ENCODE assay signal across 8 mouse cellular contexts in genomic region chr3:88297321-88297851, GRCm38 (mm10). TPM values are rescaled to one million over a fixed set of nuclear protein-coding genes. Genes with fewer than 3 reads are reported as not detected.
DNase-seq lines count a peak whose midpoint lies in the region; ATAC-seq lines count a peak whose summit lies in the region.

No protein-coding gene starts in this region.

- H3K27me3 ChIP-seq in embryonic facial prominence, embryonic 15.5 days: no peaks in the 10 kb centered on the region
- H3K27me3 ChIP-seq in intestine, embryonic 16.5 days (replicated peaks; ENCODE audit: control insufficient read depth, insufficient read depth, low read length): no peaks in the 10 kb centered on the region

- H3K4me2 ChIP-seq in embryonic facial prominence, embryonic 15.5 days (replicated peaks): peak overlapping the region; percentile 68
- H3K4me2 ChIP-seq in intestine, embryonic 16.5 days (ENCODE audit: low read depth, low read length): peak overlapping the region; percentile 70

- H3K36me3 ChIP-seq in embryonic facial prominence, embryonic 15.5 days: peaks cover 32% of the 10 kb centered on the region
- 0 out of 2 replicates have a peak, but pooled peaks cover 11% of the 10 kb centered on the region for H3K36me3 ChIP-seq in intestine, embryonic 16.5 days (ENCODE audit: control insufficient read depth, insufficient read depth, low read length)

- H3K4me3 ChIP-seq in embryonic facial prominence, embryonic 15.5 days (replicated peaks): peak overlapping the region; percentile 82
- H3K4me3 ChIP-seq in intestine, embryonic 16.5 days (ENCODE audit: low read length): peak overlapping the region; percentile 92

- H3K4me1 ChIP-seq in embryonic facial prominence, embryonic 15.5 days: peaks cover 12% of the 10 kb centered on the region
- peaks cover 10% of the 10 kb centered on the region for H3K4me1 ChIP-seq in intestine, embryonic 16.5 days (ENCODE audit: control insufficient read depth, insufficient read depth, low read length)

- no peaks in the 10 kb centered on the region for H3K9me3 ChIP-seq in embryonic facial prominence, embryonic 15.5 days (replicated peaks)
- H3K9me3 ChIP-seq in intestine, embryonic 16.5 days (ENCODE audit: control insufficient read depth, low read length): no peaks in the 10 kb centered on the region

- under 1% methylated on average over 30 of the region's 30 CpGs for WGBS in embryonic facial prominence, embryonic 15.5 days
- WGBS in intestine, embryonic 16.5 days: under 1% methylated on average over 30 of the region's 30 CpGs

- peak overlapping the region; percentile 94 for H3K27ac ChIP-seq in embryonic facial prominence, embryonic 15.5 days (replicated peaks)
- H3K27ac ChIP-seq in intestine, embryonic 16.5 days (ENCODE audit: low read length): peak overlapping the region; percentile 94

- ATAC-seq in embryonic facial prominence, embryonic 15.5 days (ENCODE audit: insufficient number of reproducible peaks, low FRiP score, low TSS enrichment, low read depth): no peak
- ATAC-seq in intestine, embryonic 16.5 days: 0 out of 2 replicates have a peak, but pooled peaks have one; percentile 22
- ATAC-seq in megakaryocyte-erythroid progenitor cell, adult 5-6 weeks (replicated peaks; ENCODE audit: low FRiP score, low TSS enrichment, poor library complexity, severe bottlenecking): peak; percentile 36

- H3K9ac ChIP-seq in embryonic facial prominence, embryonic 15.5 days: peak overlapping the region; percentile 74
- H3K9ac ChIP-seq in intestine, embryonic 16.5 days (ENCODE audit: low read depth, low read length): peak overlapping the region; percentile 90

- peak; percentile 53 to 72 for DNase-seq in layer of hippocampus, adult 18-20 months (ENCODE audit: low spot score in 2 of 2)
- no peak for DNase-seq in layer of hippocampus, postnatal 10 days (ENCODE audit: low spot score in 2 of 2)
- DNase-seq in MN1 (ENCODE audit: low spot score): peak; percentile 50
- no peak for DNase-seq in cerebellum, adult 8-10 months
- DNase-seq in thymus, postnatal 36 days: no peak

RNA-seq across cellular contexts. Expression of gene Cct3, which starts 0.5 kb away (rescaled TPM):
- 100 to 1,000 TPM; 186 to 189 TPM for total RNA-seq in layer of hippocampus, adult 18-20 months (2021)
- 100 to 1,000 TPM; 198 to 208 TPM for total RNA-seq in layer of hippocampus, postnatal 10 days (2021)
- polyA plus RNA-seq in embryonic facial prominence, embryonic 15.5 days (2015; fragmentation: Nextera tagmentation; extraction: Ambion mirVana): 443 TPM in 2 replicates
- 470 and 510 TPM in 2 replicates for polyA plus RNA-seq in intestine, embryonic 16.5 days (2015; fragmentation: Nextera tagmentation; extraction: Ambion mirVana)
- total RNA-seq in megakaryocyte-erythroid progenitor cell, adult 5-6 weeks (2014; fragmentation: Nextera tagmentation): 703 and 802 TPM in 2 replicates
- 484 and 489 TPM in 2 replicates for total RNA-seq in megakaryocyte-erythroid progenitor cell, adult 5-6 weeks (2017)

RNA-seq across cellular contexts. Expression of gene Tsacc, which starts 0.6 kb away (rescaled TPM):
- total RNA-seq in layer of hippocampus, adult 18-20 months (2021): 1 to 10 TPM; 2.7 to 3.9 TPM
- total RNA-seq in layer of hippocampus, postnatal 10 days (2021): 1 to 10 TPM; 1.8 to 7.0 TPM
- 14.3 and 16.3 TPM in 2 replicates for polyA plus RNA-seq in embryonic facial prominence, embryonic 15.5 days (2015; fragmentation: Nextera tagmentation; extraction: Ambion mirVana)
- polyA plus RNA-seq in intestine, embryonic 16.5 days (2015; fragmentation: Nextera tagmentation; extraction: Ambion mirVana): 9.7 and 10.8 TPM in 2 replicates
- 7.2 and 19.5 TPM in 2 replicates for total RNA-seq in megakaryocyte-erythroid progenitor cell, adult 5-6 weeks (2014; fragmentation: Nextera tagmentation)
- 9.8 TPM in 1 of 2 replicates, not detected in the other for total RNA-seq in megakaryocyte-erythroid progenitor cell, adult 5-6 weeks (2017)

RNA-seq across cellular contexts. Expression of gene Gm38392, which starts 10.4 kb away (rescaled TPM):
- total RNA-seq in layer of hippocampus, adult 18-20 months (2021): under 1 TPM; 0.52 to 0.71 TPM
- under 1 TPM; 0.78 to 0.83 TPM for total RNA-seq in layer of hippocampus, postnatal 10 days (2021)
- polyA plus RNA-seq in embryonic facial prominence, embryonic 15.5 days (2015; fragmentation: Nextera tagmentation; extraction: Ambion mirVana): 0.60 and 2.2 TPM in 2 replicates
- 0.81 TPM in 1 of 2 replicates, not detected in the other for polyA plus RNA-seq in intestine, embryonic 16.5 days (2015; fragmentation: Nextera tagmentation; extraction: Ambion mirVana)
- total RNA-seq in megakaryocyte-erythroid progenitor cell, adult 5-6 weeks (2014; fragmentation: Nextera tagmentation): not detected in 2 replicates
- not detected in 2 replicates for total RNA-seq in megakaryocyte-erythroid progenitor cell, adult 5-6 weeks (2017)

RNA-seq across cellular contexts. Expression of gene Glmp, which starts 27.4 kb away (rescaled TPM):
- total RNA-seq in layer of hippocampus, adult 18-20 months (2021): 10 to 100 TPM; 89.8 to 94.5 TPM
- total RNA-seq in layer of hippocampus, postnatal 10 days (2021): 10 to 100 TPM; 62.1 to 73.0 TPM
- polyA plus RNA-seq in embryonic facial prominence, embryonic 15.5 days (2015; fragmentation: Nextera tagmentation; extraction: Ambion mirVana): 212 and 214 TPM in 2 replicates
- 365 and 416 TPM in 2 replicates for polyA plus RNA-seq in intestine, embryonic 16.5 days (2015; fragmentation: Nextera tagmentation; extraction: Ambion mirVana)
- 39.2 and 70.5 TPM in 2 replicates for total RNA-seq in megakaryocyte-erythroid progenitor cell, adult 5-6 weeks (2014; fragmentation: Nextera tagmentation)
- 7.0 and 19.7 TPM in 2 replicates for total RNA-seq in megakaryocyte-erythroid progenitor cell, adult 5-6 weeks (2017)

RNA-seq across cellular contexts. Expression of gene Tmem79, which starts 38.6 kb away (rescaled TPM):
- 1 to 10 TPM; 1.5 to 2.3 TPM for total RNA-seq in layer of hippocampus, adult 18-20 months (2021)
- total RNA-seq in layer of hippocampus, postnatal 10 days (2021): under 1 TPM; 0.71 to 0.87 TPM
- 26.0 and 27.1 TPM in 2 replicates for polyA plus RNA-seq in embryonic facial prominence, embryonic 15.5 days (2015; fragmentation: Nextera tagmentation; extraction: Ambion mirVana)
- polyA plus RNA-seq in intestine, embryonic 16.5 days (2015; fragmentation: Nextera tagmentation; extraction: Ambion mirVana): 23.8 and 29.4 TPM in 2 replicates
- total RNA-seq in megakaryocyte-erythroid progenitor cell, adult 5-6 weeks (2014; fragmentation: Nextera tagmentation): 1.7 and 7.8 TPM in 2 replicates
- 1.4 and 2.0 TPM in 2 replicates for total RNA-seq in megakaryocyte-erythroid progenitor cell, adult 5-6 weeks (2017)

Comparison
In these comparisons a context has a peak if more than half of its experiments do, and no peak if none do; other contexts are left out.
1. DNase-seq: peak in layer of hippocampus, adult 18-20 months (2 of 2) and MN1 (single experiment); none in layer of hippocampus, postnatal 10 days (0 of 2), cerebellum, adult 8-10 months (single experiment) and thymus, postnatal 36 days (0 of 2).